Mouse (Mus musculus): ENCODE measurements around the gene Irf1.

Irf1 gene

GRCm38 (mm10) chr11:53761822-53762221 lies 8.0 kb upstream of the Irf1 start:
- no peak for DNase-seq

DNA sequence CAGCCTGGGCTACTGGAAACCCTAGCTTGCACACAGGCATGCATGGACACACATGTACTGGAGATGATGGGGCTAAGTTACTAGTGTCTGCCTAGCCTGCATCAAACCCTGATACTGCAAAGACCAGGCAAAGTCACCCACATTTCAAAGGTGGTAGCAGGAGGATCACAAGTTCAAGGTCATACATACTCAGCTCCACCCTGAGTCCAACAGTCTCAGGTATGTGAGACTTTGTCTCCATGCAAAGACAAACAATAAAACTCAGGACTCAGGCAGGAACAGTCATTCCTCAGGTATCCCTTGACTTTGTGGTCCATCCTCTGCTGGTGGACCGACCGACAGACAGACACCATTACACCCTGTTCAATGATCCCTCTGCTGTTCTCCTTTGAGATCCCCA lies 7.4 kb upstream of the Irf1 start:
- DNase-seq = no peak

DNA sequence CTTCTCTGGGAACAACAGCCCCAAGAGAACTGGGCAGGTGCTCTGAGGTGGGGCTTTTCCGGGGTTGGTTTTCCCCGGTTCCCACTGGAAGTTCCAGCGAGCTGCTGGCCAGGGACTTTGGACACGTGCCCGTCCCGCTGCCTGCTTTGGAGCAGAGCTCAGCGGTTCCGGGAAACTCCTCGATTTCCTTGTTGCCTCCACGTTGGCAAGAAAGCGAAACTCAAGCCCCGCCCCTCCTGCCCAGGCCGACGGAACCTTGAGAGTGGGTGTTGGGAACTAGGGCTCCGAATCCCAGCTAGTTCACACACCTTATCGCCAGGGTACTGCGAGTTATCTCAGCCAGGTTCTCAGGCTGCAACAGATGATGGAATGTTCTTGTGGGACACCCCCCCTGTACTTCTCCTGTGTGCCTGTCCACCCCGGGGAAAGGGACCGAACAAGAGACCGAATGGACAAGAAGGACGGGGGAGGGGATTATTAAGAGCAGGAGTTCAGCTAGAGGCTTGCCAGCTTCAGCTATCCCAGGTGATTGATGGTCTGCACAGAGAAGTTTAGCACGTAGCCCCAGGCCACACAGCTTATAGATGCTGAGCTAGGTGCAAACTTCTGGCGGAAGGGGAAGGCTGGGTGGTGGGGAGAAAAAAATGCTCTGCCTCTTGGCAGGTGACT lies 6.9 kb upstream of the Irf1 start:
- peak; percentile 46 for DNase-seq

- DNase-seq = peak; percentile 61
Observed at GRCm38 (mm10) chr11:53763496-53764140, 6.2 kb upstream of the Irf1 start.

GRCm38 (mm10) chr11:53764581-53764980 lies 5.2 kb upstream of the Irf1 start:
- no peak for DNase-seq

GRCm38 (mm10) chr11:53768422-53769184 lies 1.2 kb upstream of the Irf1 start:
- DNase-seq = no peak

- no peak for DNase-seq
Observed at GRCm38 (mm10) chr11:53769185-53769576, 633 bp upstream of the Irf1 start.

- peak; percentile 38 for DNase-seq
Observed at GRCm38 (mm10) chr11:53770125-53770791, 444 bp downstream of the Irf1 start.

DNA sequence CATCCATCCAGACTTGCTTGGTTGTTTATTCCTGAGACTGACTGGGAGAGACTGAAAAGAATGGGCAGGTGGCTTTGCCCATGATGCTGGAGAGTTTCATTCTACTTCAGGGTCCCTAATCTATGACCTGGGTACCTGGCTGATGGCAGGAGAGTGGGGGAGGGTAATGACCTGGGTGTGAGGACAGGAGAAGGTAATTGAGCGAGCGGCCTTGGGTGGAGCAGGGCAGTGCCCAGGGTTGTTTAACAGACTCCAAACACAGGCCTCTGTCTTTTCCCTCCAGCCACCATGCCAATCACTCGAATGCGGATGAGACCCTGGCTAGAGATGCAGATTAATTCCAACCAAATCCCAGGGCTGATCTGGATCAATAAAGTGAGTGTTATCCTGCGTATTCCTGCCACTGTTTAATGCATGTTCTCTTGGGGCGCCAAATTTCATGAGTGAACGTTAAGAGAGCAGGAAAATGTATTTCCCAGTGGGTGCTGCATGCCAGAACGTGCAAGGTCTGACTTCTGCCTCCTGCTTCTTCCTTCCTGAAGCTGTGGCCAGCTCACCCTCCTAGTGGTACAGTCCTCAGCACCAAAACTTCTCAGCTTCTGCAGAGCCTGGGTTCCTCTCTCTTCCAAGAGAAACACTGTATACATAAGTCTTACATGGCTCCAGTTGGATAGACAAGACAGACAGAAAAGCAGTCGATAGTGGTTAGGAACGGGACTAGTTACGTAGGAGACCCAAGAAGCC lies 1.4 kb downstream of the Irf1 start:
- DNase-seq = no peak

DNA sequence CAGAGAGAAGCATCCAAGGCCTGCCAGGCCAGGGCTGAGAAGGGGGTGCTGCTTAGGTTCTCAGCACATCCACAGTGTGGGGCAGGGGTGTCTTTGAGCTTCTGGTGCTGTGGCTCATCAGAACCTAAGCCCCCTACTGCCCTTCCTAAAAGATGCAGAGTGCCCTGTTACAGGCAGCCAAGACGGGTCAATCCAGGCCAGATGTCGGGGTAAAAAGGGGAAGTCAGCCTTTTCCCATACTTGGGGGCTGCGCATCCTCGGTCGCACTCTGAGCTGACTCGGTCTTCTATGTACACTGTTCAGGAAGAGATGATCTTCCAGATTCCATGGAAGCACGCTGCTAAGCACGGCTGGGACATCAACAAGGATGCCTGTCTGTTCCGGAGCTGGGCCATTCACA lies 2.7 kb downstream of the Irf1 start:
- no peak for DNase-seq

DNA sequence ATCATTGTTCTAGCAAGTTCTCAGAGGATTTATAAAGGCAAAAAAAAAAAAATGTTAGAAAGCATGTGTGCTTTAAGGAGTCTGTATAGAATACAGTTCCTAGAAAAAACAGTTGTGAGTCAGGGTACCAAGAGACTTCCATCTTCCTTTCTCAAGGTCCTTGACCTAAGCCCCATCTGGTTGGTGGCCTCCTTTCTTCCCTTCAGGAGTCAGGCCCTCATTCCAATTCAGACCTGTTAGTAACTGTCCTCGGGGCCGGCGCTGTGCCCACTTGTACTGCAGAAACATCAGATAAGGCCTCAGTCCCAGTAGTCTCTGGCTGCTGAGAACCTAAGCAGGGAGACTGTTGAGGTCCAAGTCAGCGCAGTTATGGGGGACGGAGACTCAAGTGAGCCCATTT lies 3.3 kb downstream of the Irf1 start, which contains the start of gene Gm17334:
Gene Gm17334, minus strand, starts transcription at position 101 of the 400 bp plus-strand sequence.
- DNase-seq = no peak

DNA sequence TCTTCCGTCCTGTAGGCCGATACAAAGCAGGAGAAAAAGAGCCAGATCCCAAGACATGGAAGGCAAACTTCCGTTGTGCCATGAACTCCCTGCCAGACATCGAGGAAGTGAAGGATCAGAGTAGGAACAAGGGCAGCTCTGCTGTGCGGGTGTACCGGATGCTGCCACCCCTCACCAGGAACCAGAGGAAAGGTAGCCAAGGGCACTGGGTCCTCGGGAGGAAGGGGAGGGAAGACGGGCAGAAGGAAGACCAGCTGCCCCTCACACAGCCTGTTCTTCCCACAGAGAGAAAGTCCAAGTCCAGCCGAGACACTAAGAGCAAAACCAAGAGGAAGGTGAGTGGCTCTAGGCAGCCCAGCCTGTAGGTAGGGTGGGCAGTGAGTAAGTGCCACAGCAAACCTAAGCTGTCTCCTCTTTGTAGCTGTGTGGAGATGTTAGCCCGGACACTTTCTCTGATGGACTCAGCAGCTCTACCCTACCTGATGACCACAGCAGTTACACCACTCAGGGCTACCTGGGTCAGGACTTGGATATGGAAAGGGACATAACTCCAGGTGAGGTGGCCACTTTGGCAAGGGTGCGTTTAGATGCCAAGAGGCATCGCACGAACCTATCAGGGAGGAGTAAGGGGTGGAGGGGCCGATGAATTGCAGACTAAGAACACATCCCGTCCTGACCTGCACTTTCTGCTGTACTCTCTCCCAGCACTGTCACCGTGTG lies 4.0 kb downstream of the Irf1 start:
- DNase-seq = no peak

DNA sequence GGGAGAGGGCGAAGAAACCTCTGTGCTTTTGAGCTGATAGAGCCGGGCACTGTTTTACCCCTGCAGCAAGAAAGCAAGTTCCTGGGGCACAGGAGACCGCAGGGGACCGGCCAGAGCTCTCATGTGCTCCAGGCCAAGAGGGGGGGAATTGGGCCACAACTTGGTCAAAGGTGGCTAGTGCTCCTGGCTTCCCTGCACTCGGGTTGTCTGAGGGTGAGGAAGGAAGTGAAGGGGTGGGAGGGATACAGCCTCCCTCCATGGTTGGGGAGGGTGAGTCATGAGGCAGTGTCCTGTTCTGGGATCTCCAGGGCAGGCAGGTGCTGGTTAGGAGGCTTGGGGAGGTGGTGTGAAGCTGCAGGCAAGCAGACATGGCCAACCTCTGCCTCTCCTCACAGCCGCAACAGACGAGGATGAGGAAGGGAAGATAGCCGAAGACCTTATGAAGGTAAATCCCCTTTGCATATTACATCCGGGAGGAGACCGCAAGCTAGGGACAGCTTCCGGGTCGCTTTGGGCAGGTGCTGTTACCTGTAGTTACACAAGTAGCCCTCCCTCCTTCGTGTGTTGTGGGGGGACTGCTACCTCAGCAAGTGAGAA lies 4.9 kb downstream of the Irf1 start:
- no peak for DNase-seq

- no peak for DNase-seq
Observed at GRCm38 (mm10) chr11:53777736-53778135, 7.9 kb downstream of the Irf1 start.

DNA sequence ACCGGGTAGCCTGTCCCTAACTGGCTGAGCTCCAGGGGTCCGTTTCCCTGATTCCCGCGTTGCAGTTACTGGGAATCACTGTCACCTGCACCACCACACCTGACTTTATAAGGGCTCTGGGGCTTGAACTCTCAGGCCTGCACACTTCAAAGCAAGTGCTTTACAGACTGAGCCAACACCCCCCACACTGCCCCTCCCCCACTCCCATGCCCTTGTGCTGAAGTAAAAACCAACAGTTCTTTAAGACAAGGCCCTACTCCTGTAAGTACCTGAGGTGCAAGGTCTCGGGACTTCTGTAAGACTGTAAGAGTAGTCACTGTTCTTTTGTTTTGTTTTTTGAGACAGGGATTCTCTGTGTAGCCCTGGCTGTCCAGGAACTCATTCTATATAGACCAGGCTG lies 8.6 kb downstream of the Irf1 start:
- no peak for DNase-seq

DNA sequence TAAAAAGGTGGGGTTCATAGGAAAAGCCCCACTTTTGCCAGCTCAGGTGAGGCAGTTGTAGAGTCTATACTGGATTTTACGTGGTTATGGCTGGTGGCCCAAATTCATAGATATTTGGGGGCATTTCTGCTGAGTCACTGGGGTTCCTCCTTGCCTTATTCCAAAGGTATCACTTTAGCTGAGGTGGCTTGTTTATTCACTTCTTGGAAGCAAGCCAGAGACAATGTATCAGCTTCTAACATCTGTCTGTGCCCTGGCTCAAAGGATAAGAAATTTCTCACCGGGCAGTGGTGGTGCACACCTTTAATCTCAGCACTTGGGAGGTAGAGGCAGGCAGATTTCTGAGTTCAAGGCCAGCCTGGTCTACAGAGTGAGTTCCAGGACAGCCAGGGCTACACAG lies 10.0 kb downstream of the Irf1 start:
- DNase-seq = no peak

- no peak for DNase-seq
Observed at GRCm38 (mm10) chr11:53780262-53780661, 10.4 kb downstream of the Irf1 start.

- no peak for DNase-seq
Observed at GRCm38 (mm10) chr11:53781201-53781775, 11.5 kb downstream of the Irf1 start.

- no peak for DNase-seq
Observed at GRCm38 (mm10) chr11:53781964-53782363, 12.2 kb downstream of the Irf1 start.

DNA sequence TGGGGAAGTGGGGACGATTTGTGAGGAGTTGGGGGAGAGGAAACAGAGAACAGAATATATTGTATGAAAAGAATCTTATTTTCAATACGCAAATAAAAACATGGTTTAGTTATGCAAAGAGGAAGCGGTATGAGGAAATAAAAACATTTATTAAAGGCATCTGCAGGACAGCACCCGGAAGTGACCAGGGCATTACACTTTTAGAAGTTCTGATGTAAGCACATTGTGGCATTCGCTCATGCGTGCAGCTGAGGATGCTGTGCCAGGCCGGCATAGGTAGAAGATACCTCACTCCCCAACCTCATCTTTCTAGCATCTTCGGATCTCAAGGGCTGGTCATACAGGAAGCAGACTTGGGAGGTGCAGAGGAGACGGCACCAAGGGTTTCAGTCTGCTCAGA lies 13.5 kb downstream of the Irf1 start:
- no peak for DNase-seq

GRCm38 (mm10) chr11:53785311-53785936 lies 15.6 kb downstream of the Irf1 start:
- DNase-seq = no peak
